Mouse (Mus musculus) heart, adult 18-20 months (tissue): ENCODE results near the gene Arhgdia. TPM values are rescaled to one million over a fixed set of nuclear protein-coding genes. Genes with fewer than 3 reads are reported as not detected.
A peak's percentile ranks its signal among the peaks of the same experiment; 100 is the strongest.
"Not testable (repeated sequence)": the region's sequence is repeated elsewhere in the genome, so short reads cannot be mapped to it uniquely, and the experiment has no call there.

ENCODE experiments used
- DNase-seq, 2 experiments: peaks; one replicate each; pipeline ENCODE4 v3.0.0; 2021 to 2022; ENCODE audit warnings: mixed read lengths in 1 of 2
- total RNA-seq, 2 experiments: library from RNA; stranded (reverse); gene quantifications; 2 replicates each; pipeline ENCODE4 v1.2.3; 2021

The Arhgdia gene
- total RNA-seq, 2 experiments from 2014 or later = 133 to 144 TPM

GRCm38 (mm10) chr11:120613976-120614375 is 32.6 kb upstream of the Arhgdia start:
- DNase-seq = no peak

- DNase-seq = no peak
Measured at GRCm38 (mm10) chr11:120613481-120613972, 32.1 kb upstream of the Arhgdia start.

- peak; percentile 67 to 80 for DNase-seq
Measured at GRCm38 (mm10) chr11:120612763-120613162, 31.3 kb upstream of the Arhgdia start.

DNA sequence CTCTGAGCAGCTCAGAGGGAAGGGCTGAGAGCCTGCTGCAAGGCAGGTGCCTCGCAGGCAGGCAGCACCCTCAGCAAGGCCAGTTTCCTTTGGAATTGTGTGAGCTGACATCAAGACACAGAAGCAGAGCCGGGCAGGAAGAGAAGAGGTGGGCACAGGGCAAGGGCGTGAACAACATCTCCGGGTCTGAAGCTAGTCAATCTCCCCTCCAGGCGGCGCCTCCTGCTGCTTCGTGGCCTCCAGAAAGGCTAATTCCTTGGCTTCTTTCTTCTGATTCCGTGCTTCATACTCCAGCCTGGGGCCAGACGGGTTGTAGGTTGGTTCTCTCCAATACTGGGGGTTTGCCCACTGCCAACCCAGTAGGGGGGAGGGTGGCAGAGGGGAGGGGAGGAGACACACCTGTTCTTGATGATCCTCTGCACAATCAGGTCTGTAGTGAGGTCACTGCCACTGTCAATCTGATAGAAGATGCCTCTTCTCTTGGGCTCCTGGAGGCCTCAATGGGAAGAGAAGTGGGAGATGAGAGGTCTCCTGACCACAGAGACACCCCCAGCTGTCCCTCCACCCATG is 29.1 kb upstream of the Arhgdia start:
- no peak for DNase-seq

GRCm38 (mm10) chr11:120609250-120609649 is 27.8 kb upstream of the Arhgdia start:
- no peak for DNase-seq

GRCm38 (mm10) chr11:120608241-120609034 is 27.0 kb upstream of the Arhgdia start, which contains the start of gene Npb:
Gene Npb (plus strand): TSS chr11:120608477.
- peak in 1 of 2 experiments; percentile 3 for DNase-seq

- DNase-seq = peak in 1 of 2 experiments; percentile 4
Measured at GRCm38 (mm10) chr11:120606764-120607163, 25.3 kb upstream of the Arhgdia start.

DNA sequence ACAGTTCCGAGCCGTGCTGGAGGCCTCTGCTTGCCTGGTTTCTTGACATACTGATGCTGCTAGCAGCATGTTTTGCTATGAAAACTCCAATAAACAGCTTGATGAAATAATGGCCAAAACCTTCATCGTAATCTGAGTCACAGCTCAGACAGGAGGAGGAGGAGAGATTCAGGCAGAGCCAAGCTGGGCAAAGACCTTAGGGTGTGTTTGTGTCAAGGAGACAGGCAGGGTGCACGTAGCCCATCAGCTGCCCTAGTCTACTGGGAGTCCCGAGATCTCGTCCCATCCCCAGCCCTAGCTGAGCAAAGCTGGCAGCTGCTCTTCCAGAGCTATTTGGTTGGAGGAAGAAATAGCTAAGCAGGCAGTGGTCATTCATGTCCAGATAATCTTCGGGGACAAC is 24.2 kb upstream of the Arhgdia start:
- DNase-seq = no peak

DNA sequence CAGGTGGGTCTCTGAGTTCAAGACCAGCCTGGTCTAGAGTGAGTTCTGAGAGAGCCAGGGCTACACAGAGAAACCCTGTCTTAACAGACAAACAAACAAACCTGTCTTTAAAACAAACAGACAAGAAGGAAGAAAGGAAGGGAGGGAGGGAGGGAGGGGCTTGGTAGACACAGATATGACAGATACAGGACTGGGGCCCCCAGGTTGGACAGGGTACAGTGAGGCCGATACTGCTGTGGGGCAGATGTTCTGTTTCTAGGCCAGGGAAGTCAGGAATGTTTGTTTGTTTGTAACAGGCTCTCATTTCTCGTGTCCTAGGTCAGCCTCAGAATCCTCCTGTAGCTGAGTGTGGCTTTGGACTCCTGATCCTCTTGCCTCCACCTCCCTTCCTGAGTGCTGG is 22.1 kb upstream of the Arhgdia start:
- no peak for DNase-seq

DNA sequence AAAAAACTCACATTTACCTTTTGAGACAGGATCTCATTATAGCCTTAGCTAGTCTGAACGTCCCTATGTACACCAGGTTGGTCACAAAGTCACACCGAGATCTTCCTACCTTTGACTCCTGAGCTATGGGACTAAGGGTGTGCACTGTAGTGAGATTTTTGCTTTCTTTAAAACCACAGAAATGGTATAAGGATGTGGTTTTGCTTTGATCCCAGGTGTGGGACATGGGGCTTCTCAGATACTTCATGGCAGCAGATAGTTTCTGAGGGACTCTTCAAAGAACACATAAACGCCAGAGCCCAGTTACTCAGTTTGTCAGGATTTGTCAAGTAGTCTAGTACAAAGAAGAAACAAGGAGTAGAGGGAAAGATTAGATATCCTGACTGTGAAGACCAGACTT is 19.3 kb upstream of the Arhgdia start:
- no peak for DNase-seq

- no peak for DNase-seq
Measured at GRCm38 (mm10) chr11:120598990-120599549, 17.6 kb upstream of the Arhgdia start.

DNA sequence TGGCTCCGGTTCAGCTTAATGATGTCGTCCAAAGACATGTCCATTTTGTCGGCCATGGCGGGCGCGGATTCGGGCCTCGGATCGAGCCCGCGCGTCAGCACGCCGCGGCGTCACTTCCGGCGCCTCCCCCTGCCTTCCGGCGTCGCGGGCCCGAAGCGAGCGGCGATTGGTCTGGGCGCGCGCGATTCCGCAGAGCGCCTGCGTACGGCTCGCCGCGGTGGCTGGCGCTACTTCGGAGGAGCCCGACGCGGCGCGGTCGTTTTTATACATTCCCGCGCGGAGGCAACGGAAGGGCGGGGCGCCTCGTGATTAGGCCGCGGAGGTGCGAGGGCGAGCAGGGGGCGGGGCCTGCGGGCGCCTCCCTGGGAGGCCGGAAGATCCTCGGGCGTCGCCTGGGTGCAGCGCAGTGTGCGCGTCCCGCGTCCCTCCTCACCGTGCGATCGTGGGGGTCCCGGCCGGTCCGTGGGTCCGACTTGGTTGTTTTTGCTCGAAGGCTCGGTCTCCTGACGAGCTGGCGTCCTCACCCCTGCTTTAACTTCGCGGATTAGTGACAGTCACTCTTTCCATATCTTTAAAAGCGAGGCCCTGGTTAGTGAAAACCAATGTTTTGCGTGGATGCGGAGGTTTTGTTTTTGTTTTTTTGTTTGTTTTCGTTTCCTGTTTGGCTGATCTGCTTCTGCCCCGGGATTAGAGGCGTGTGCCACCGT is 17.0 kb upstream of the Arhgdia start, which contains the start of the genes Alyref and Anapc11:
Alyref (minus strand) TSS at position 83 of the 707 bp plus-strand sequence.
Anapc11 (plus strand) TSS at position 139 of the 707 bp plus-strand sequence.
- peak; percentile 94 to 95 for DNase-seq

GRCm38 (mm10) chr11:120597240-120598235 is 16.1 kb upstream of the Arhgdia start:
- peak in 1 of 2 experiments; percentile 30 for DNase-seq

DNA sequence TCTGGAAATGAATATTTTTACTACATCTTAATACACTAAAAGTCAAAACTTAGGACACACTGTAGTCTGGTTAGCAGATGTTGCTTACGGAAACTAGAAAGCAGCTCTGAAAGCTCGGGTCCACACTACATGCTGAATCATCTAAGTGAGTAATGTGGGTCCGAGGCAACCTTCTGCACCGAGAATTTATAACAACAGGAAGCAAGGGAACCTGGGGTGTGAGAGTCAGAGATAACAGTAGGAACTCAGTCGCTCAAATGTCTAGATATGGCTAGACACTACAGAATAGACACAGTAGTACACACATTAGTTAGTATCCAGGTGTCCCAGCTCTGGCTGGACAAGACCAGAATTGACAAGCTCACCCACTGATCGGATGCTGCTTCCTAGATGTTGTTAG is 7.1 kb upstream of the Arhgdia start:
- DNase-seq = no peak

DNA sequence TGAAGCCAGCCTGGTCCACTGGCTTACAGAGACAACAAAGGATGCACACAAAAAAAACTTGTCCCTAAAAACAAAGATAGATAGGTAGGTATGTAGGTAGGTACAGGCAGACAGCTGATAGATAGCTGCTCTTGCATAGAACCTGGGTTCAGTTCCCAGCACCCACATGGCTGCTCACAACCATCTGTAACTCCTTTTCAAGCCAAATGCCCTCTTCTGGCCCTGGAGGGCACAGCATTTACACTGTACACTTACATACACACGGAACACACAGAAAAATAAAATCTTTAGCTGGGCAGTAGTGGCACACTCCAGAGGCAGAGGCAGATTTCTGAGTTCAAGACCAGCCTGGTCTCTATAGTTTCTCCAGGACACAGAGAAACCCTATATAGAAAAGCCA is 2.5 kb upstream of the Arhgdia start:
- no peak for DNase-seq

DNA sequence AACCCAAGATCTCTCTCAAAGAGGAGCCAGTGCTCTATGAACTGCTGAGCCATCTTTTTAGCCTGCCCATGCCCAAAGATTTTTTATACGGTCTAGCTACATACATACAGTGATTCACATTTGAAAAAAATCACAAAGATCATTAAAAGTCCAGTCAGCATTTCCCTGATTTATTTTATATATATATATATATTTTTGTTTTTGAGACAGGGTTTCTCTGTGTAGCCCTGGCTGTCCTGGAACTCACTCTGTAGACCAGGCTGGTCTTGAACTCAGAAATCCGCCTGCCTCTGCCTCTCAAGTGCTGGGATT is 1.5 kb upstream of the Arhgdia start:
- DNase-seq = not testable (repeated sequence)

DNA sequence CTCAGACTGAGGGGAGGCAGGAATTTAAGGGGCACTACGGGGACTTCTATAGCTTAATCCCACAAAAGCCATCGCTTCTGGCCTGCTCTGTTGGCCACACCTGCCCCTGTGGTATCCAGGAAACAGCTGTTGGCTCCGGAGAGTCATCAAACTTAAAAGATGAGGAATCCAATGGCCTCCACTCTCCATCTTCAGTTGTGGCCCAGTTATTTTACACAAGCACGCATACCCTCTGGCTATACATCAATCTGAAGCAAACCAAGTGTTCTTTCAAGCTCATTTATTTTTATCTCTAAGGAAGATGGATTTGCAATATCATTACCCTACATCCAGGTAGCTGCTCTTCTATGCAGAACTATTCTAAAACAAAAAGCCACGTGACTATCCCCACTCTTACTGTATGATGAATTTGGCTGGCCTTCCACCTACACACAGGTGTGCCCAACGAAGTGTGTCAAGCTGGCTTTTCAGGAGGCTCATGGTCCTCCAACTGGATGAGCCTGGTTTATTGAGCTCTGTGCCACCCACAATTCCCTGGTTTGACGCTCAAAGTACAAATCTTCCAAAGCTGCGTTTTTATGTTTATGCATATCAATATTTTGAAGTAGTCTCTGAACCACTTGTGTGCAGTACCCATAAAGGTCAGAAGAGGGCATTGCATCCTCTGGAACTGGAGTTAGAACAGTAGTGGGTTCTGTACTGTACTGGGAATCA is 1.0 kb upstream of the Arhgdia start:
- peak; percentile 35 to 60 for DNase-seq

DNA sequence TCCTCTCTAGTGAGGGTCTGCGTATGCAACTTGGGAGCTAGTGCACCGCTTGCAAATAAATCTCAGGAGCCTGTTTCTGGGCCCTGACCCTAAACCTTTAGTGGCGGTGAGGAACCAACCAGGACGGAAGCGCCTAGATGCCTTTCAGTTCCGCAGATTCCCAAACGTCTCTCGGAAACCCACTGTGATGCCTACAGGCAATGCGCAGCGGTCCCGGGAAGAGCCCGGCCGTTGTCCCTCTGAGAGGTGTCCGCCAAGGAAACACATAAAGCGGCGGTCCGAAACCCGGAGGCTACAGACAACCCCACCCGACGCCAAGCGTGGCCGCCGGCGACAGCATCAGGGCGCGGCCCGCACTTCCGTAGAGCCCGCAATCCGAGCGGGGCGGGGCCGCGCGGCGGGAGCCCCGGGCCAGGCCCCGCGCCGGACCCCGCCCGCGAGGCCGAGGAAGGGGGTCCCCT is 523 bp downstream of the Arhgdia start:
- DNase-seq = peak; percentile 59 to 72

- peak; percentile 30 to 35 for DNase-seq
Measured at GRCm38 (mm10) chr11:120580190-120580589, 1.2 kb downstream of the Arhgdia start.
